ENCODE assay signal across 11 mouse cellular contexts in genomic region chr2:164414581-164414980, GRCm38 (mm10). TPM values are rescaled to one million over a fixed set of nuclear protein-coding genes. Genes with fewer than 3 reads are reported as not detected.
DNase-seq lines count a peak whose midpoint lies in the region; ATAC-seq and TF ChIP-seq lines count a peak whose summit lies in the region.
"Had no signal": no experiment of that assay in that cellular context is flagged by ENCODE, and none has a peak within 500 bp of the region (broad histone marks: within the 10 kb centered on the region; RNA-seq: fewer than 3 reads in every experiment).

No protein-coding gene starts in this region.

- H3K27ac ChIP-seq in kidney, embryonic 15.5 days: no peak overlapping the region
- no peak overlapping the region for H3K27ac ChIP-seq in kidney, adult 2 months (ENCODE audit: insufficient read depth, low read depth, low read length)
- no peak overlapping the region for H3K27ac ChIP-seq in embryonic facial prominence, embryonic 13.5 days
- no peak overlapping the region for H3K27ac ChIP-seq in intestine, embryonic 14.5 days (ENCODE audit: low read depth)
- no peak overlapping the region for H3K27ac ChIP-seq in midbrain, embryonic 16.5 days (ENCODE audit: low read length)
- H3K27ac ChIP-seq: liver, embryonic 13.5 days had no signal

- H3K36me3 ChIP-seq in kidney, embryonic 15.5 days: no peaks in the 10 kb centered on the region
- no peaks in the 10 kb centered on the region for H3K36me3 ChIP-seq in kidney, adult 2 months (ENCODE audit: control insufficient read depth, insufficient read depth, low read length)
- H3K36me3 ChIP-seq in embryonic facial prominence, embryonic 13.5 days: no peaks in the 10 kb centered on the region
- H3K36me3 ChIP-seq in intestine, embryonic 14.5 days (ENCODE audit: control insufficient read depth, insufficient read depth, low read length): no peaks in the 10 kb centered on the region
- no peaks in the 10 kb centered on the region for H3K36me3 ChIP-seq in midbrain, embryonic 16.5 days (ENCODE audit: control insufficient read depth, insufficient read depth, low read length)
- H3K36me3 ChIP-seq: liver, embryonic 13.5 days had no signal

- no peak overlapping the region for H3K9ac ChIP-seq in kidney, embryonic 15.5 days
- H3K9ac ChIP-seq in embryonic facial prominence, embryonic 13.5 days: peak overlapping the region; percentile 61
- no peak overlapping the region for H3K9ac ChIP-seq in intestine, embryonic 14.5 days (ENCODE audit: low read length)
- no peak overlapping the region for H3K9ac ChIP-seq in midbrain, embryonic 16.5 days (ENCODE audit: low read depth, low read length)
- H3K9ac ChIP-seq: liver, embryonic 13.5 days had no signal

- whole genome bisulfite sequencing in kidney, embryonic 15.5 days: 70% methylated on average over 10 of the region's 10 CpGs
- WGBS in kidney, adult 2 months: 68% methylated on average over 10 of the region's 10 CpGs
- WGBS in embryonic facial prominence, embryonic 13.5 days: 67% methylated on average over 10 of the region's 10 CpGs
- 68% methylated on average over 10 of the region's 10 CpGs for WGBS in intestine, embryonic 14.5 days
- 77% methylated on average over 10 of the region's 10 CpGs for WGBS in midbrain, embryonic 16.5 days

- no peak for DNase-seq in kidney, adult 2 months
- no peak for DNase-seq in intestine, embryonic 14.5 days (ENCODE audit: low spot score)
- DNase-seq in thymus, postnatal 10 days (ENCODE audit: low spot score in 2 of 2): no peak
- DNase-seq in gastrocnemius, adult 8-10 months (ENCODE audit: low spot score in 2 of 2): no peak
- DNase-seq in c-Kit-positive CD71-positive TER-119-positive erythroid progenitor cells, embryonic 14.5 days (ENCODE audit: low spot score): no peak
- DNase-seq: adrenal gland, postnatal 36 days; liver, embryonic 13.5 days; right cerebral cortex, adult 18-20 months had no signal

- H3K4me3 ChIP-seq in kidney, embryonic 15.5 days (replicated peaks): peak overlapping the region; percentile 25
- no peak overlapping the region for H3K4me3 ChIP-seq in kidney, adult 2 months (ENCODE audit: insufficient read depth, low read depth, low read length)
- peak overlapping the region; percentile 31 for H3K4me3 ChIP-seq in embryonic facial prominence, embryonic 13.5 days
- peak overlapping the region; percentile 19; the same call in 1 of the 2 replicates for H3K4me3 ChIP-seq in intestine, embryonic 14.5 days (ENCODE audit: low read depth, low read length)
- H3K4me3 ChIP-seq in midbrain, embryonic 16.5 days (ENCODE audit: low read depth, low read length): peak overlapping the region; percentile 26
- H3K4me3 ChIP-seq: liver, embryonic 13.5 days had no signal

- peak overlapping the region; percentile 56 for H3K4me2 ChIP-seq in kidney, embryonic 15.5 days
- H3K4me2 ChIP-seq in embryonic facial prominence, embryonic 13.5 days: peak overlapping the region; percentile 54
- peak overlapping the region; percentile 44 for H3K4me2 ChIP-seq in intestine, embryonic 14.5 days (ENCODE audit: low read length)
- H3K4me2 ChIP-seq in midbrain, embryonic 16.5 days (ENCODE audit: low read length): peak overlapping the region; percentile 48
- H3K4me2 ChIP-seq: liver, embryonic 13.5 days had no signal

- peaks cover 24% of the 10 kb centered on the region for H3K4me1 ChIP-seq in kidney, embryonic 15.5 days
- peaks cover 5% of the 10 kb centered on the region; the same call in 1 of the 2 replicates for H3K4me1 ChIP-seq in kidney, adult 2 months (ENCODE audit: control insufficient read depth, insufficient read depth, low read length)
- peaks cover 11% of the 10 kb centered on the region; the same call in 1 of the 2 replicates for H3K4me1 ChIP-seq in embryonic facial prominence, embryonic 13.5 days
- no peaks in the 10 kb centered on the region for H3K4me1 ChIP-seq in intestine, embryonic 14.5 days (replicated peaks; ENCODE audit: control insufficient read depth, insufficient read depth, low read length)
- no peaks in the 10 kb centered on the region for H3K4me1 ChIP-seq in midbrain, embryonic 16.5 days (ENCODE audit: control insufficient read depth, insufficient read depth, low read length)
- H3K4me1 ChIP-seq: liver, embryonic 13.5 days had no signal

- no peak for TF ChIP-seq CTCF in kidney, adult 2 months (conservative IDR thresholded peaks at IDR 0.05; ENCODE audit: insufficient read depth, insufficient read length, low read depth, low read length)

- ATAC-seq in kidney, embryonic 15.5 days (replicated peaks; ENCODE audit: low FRiP score): no peak
- ATAC-seq in embryonic facial prominence, embryonic 13.5 days (ENCODE audit: insufficient number of reproducible peaks, insufficient read depth, low FRiP score, low TSS enrichment, low read depth): no peak
- no peak for ATAC-seq in intestine, embryonic 14.5 days (replicated peaks; ENCODE audit: low FRiP score, low TSS enrichment, low read depth)
- no peak for ATAC-seq in midbrain, embryonic 16.5 days

- H3K9me3 ChIP-seq in kidney, embryonic 15.5 days (replicated peaks): no peaks in the 10 kb centered on the region
- no peaks in the 10 kb centered on the region for H3K9me3 ChIP-seq in embryonic facial prominence, embryonic 13.5 days
- H3K9me3 ChIP-seq in intestine, embryonic 14.5 days (ENCODE audit: control insufficient read depth, low read length): no peaks in the 10 kb centered on the region
- H3K9me3 ChIP-seq in midbrain, embryonic 16.5 days (replicated peaks; ENCODE audit: control insufficient read depth, low read length, poor library complexity, severe bottlenecking): no peaks in the 10 kb centered on the region
- H3K9me3 ChIP-seq: liver, embryonic 13.5 days had no signal

- no peak for TF ChIP-seq POLR2A in kidney, adult 2 months (IDR thresholded peaks at IDR 0.05; ENCODE audit: low read depth, low read length)

- peaks cover 30% of the 10 kb centered on the region for H3K27me3 ChIP-seq in kidney, embryonic 15.5 days
- H3K27me3 ChIP-seq in kidney, adult 2 months (replicated peaks; ENCODE audit: control insufficient read depth, insufficient read depth, low read length): no peaks in the 10 kb centered on the region
- H3K27me3 ChIP-seq in embryonic facial prominence, embryonic 13.5 days: peaks cover 32% of the 10 kb centered on the region
- no peaks in the 10 kb centered on the region; the same call in 1 of the 2 replicates for H3K27me3 ChIP-seq in intestine, embryonic 14.5 days (replicated peaks; ENCODE audit: control insufficient read depth, insufficient read depth, low read length)
- peaks cover 12% of the 10 kb centered on the region for H3K27me3 ChIP-seq in midbrain, embryonic 16.5 days (ENCODE audit: control insufficient read depth, insufficient read depth, low read depth, low read length)

RNA-seq across cellular contexts. Expression of gene Matn4, which starts 9.6 kb away (rescaled TPM):
- polyA plus RNA-seq in kidney, embryonic 15.5 days (2015; fragmentation: Nextera tagmentation; extraction: Ambion mirVana): 1.1 and 2.4 TPM in 2 replicates
- 1.4 and 2.6 TPM in 2 replicates for polyA plus RNA-seq in kidney, adult 2 months (2012; rRNA removed)
- 66.0 and 105 TPM in 2 replicates for polyA plus RNA-seq in embryonic facial prominence, embryonic 13.5 days (2015; fragmentation: Nextera tagmentation; extraction: Ambion mirVana)
- 1.7 and 1.9 TPM in 2 replicates for polyA plus RNA-seq in intestine, embryonic 14.5 days (2014; fragmentation: Nextera tagmentation; extraction: Ambion mirVana)
- 0.93 and 1.1 TPM in 2 replicates for polyA plus RNA-seq in midbrain, embryonic 16.5 days (2015; fragmentation: Nextera tagmentation; extraction: Ambion mirVana)
- total RNA-seq in gastrocnemius, adult 8-10 months (2022): under 1 TPM; 0.27 to 0.99 (median 0.44) TPM

RNA-seq across cellular contexts. Expression of gene Rbpjl, which starts 11.6 kb away (rescaled TPM):
- 0.05 and 0.08 TPM in 2 replicates for polyA plus RNA-seq in kidney, embryonic 15.5 days (2015; fragmentation: Nextera tagmentation; extraction: Ambion mirVana)
- polyA plus RNA-seq in kidney, adult 2 months (2012; rRNA removed): 0.04 TPM in 1 of 2 replicates, not detected in the other
- polyA plus RNA-seq in embryonic facial prominence, embryonic 13.5 days (2015; fragmentation: Nextera tagmentation; extraction: Ambion mirVana): 0.59 and 1.0 TPM in 2 replicates
- polyA plus RNA-seq in intestine, embryonic 14.5 days (2014; fragmentation: Nextera tagmentation; extraction: Ambion mirVana): 0.07 and 10.4 TPM in 2 replicates
- 0.04 TPM in 1 of 2 replicates, not detected in the other for polyA plus RNA-seq in midbrain, embryonic 16.5 days (2015; fragmentation: Nextera tagmentation; extraction: Ambion mirVana)
- total RNA-seq in gastrocnemius, adult 8-10 months (2022): not detected
- total RNA-seq: adrenal gland, postnatal 36 days had no signal

RNA-seq across cellular contexts. Expression of gene Slpi, which starts 25.7 kb away (rescaled TPM):
- 2.4 and 2.7 TPM in 2 replicates for polyA plus RNA-seq in kidney, embryonic 15.5 days (2015; fragmentation: Nextera tagmentation; extraction: Ambion mirVana)
- polyA plus RNA-seq in kidney, adult 2 months (2012; rRNA removed): 3.0 and 4.6 TPM in 2 replicates
- 2.2 and 2.7 TPM in 2 replicates for polyA plus RNA-seq in embryonic facial prominence, embryonic 13.5 days (2015; fragmentation: Nextera tagmentation; extraction: Ambion mirVana)
- 0.32 TPM in 1 of 2 replicates, not detected in the other for polyA plus RNA-seq in intestine, embryonic 14.5 days (2014; fragmentation: Nextera tagmentation; extraction: Ambion mirVana)
- polyA plus RNA-seq in midbrain, embryonic 16.5 days (2015; fragmentation: Nextera tagmentation; extraction: Ambion mirVana): not detected in 2 replicates
- total RNA-seq in gastrocnemius, adult 8-10 months (2022): under 1 TPM in 1 of 4 experiments, not detected in 3; 0.67 TPM

RNA-seq across cellular contexts. Expression of gene Sdc4, which starts 29.1 kb away (rescaled TPM):
- 149 and 161 TPM in 2 replicates for polyA plus RNA-seq in kidney, embryonic 15.5 days (2015; fragmentation: Nextera tagmentation; extraction: Ambion mirVana)
- 194 and 212 TPM in 2 replicates for polyA plus RNA-seq in kidney, adult 2 months (2012; rRNA removed)
- 81.5 and 87.8 TPM in 2 replicates for polyA plus RNA-seq in embryonic facial prominence, embryonic 13.5 days (2015; fragmentation: Nextera tagmentation; extraction: Ambion mirVana)
- 104 and 110 TPM in 2 replicates for polyA plus RNA-seq in intestine, embryonic 14.5 days (2014; fragmentation: Nextera tagmentation; extraction: Ambion mirVana)
- polyA plus RNA-seq in midbrain, embryonic 16.5 days (2015; fragmentation: Nextera tagmentation; extraction: Ambion mirVana): 6.3 and 8.7 TPM in 2 replicates
- total RNA-seq in gastrocnemius, adult 8-10 months (2022): 10 to 100 TPM; 23.9 to 58.8 (median 34.1) TPM

RNA-seq across cellular contexts. Expression of gene Sys1, which starts 42.2 kb away (rescaled TPM):
- 59.2 and 64.2 TPM in 2 replicates for polyA plus RNA-seq in kidney, embryonic 15.5 days (2015; fragmentation: Nextera tagmentation; extraction: Ambion mirVana)
- 94.5 and 122 TPM in 2 replicates for polyA plus RNA-seq in kidney, adult 2 months (2012; rRNA removed)
- polyA plus RNA-seq in embryonic facial prominence, embryonic 13.5 days (2015; fragmentation: Nextera tagmentation; extraction: Ambion mirVana): 56.0 and 65.9 TPM in 2 replicates
- polyA plus RNA-seq in intestine, embryonic 14.5 days (2014; fragmentation: Nextera tagmentation; extraction: Ambion mirVana): 65.2 and 67.2 TPM in 2 replicates
- 86.7 and 90.0 TPM in 2 replicates for polyA plus RNA-seq in midbrain, embryonic 16.5 days (2015; fragmentation: Nextera tagmentation; extraction: Ambion mirVana)
- total RNA-seq in gastrocnemius, adult 8-10 months (2022): 10 to 100 TPM; 25.3 to 27.8 (median 26.6) TPM

Comparison
In these comparisons a context has a peak if more than half of its experiments do, and no peak if none do; other contexts are left out.
1. RNA of gene Matn4, which starts 9.6 kb away (polyA plus RNA-seq): 66.0 to 105 TPM in embryonic facial prominence, embryonic 13.5 days; 1.7 to 1.9 TPM in intestine, embryonic 14.5 days, 1.4 to 2.6 TPM in kidney, adult 2 months, 1.1 to 2.4 TPM in kidney, embryonic 15.5 days and 0.93 to 1.1 TPM in midbrain, embryonic 16.5 days; every median in the first group is over 10 times any median in the second.
2. Peak in every context shown above with its lines, with median percentiles within 50 percentile points of each other: H3K4me2 ChIP-seq.